Mouse (Mus musculus) midbrain, postnatal 0 days (tissue): ENCODE results near the gene Il2ra. TPM values are rescaled to one million over a fixed set of nuclear protein-coding genes. Genes with fewer than 3 reads are reported as not detected.

Source experiments
- ATAC-seq: fragments of 200-750 bp; cut with Nextera tagmentation; 2 replicates; pipeline ENCODE4 v1.8.0; 2017; ENCODE audit warnings: moderate number of reproducible peaks, mild to moderate bottlenecking, moderate TSS enrichment, moderate library complexity; ENCODE audit not compliant: low FRiP score
- DNase-seq: peaks from one replicate; pipeline ENCODE4 v3.0.0-alpha.2; 2015; ENCODE audit warnings: low spot score
- H3K27ac ChIP-seq: fragments of 300-500 bp; sonication (generic); 2 replicates; pipeline ENCODE4 v1.5.1; 2014; ENCODE audit warnings: low read depth, mild to moderate bottlenecking, low read length, mixed read lengths
- H3K27me3 ChIP-seq: fragments of 300-500 bp; sonication (generic); 2 replicates; pipeline ENCODE4 v1.6.1; 2014; ENCODE audit warnings: low read length, control low read depth, mixed read lengths; ENCODE audit not compliant: insufficient read depth
- H3K36me3 ChIP-seq: fragments of 300-500 bp; sonication (generic); 2 replicates; pipeline ENCODE4 v1.6.1; 2014; ENCODE audit warnings: low read length, control low read depth, mixed read lengths; ENCODE audit not compliant: insufficient read depth
- H3K4me1 ChIP-seq: fragments of 300-500 bp; sonication (generic); 2 replicates; pipeline ENCODE4 v1.6.1; 2014; ENCODE audit warnings: mild to moderate bottlenecking, control low read depth, antibody characterized with exemption, low read length, mixed read lengths; ENCODE audit not compliant: insufficient read depth
- H3K4me2 ChIP-seq: fragments of 300-500 bp; sonication (generic); 2 replicates; pipeline ENCODE4 v1.6.1; 2014; ENCODE audit warnings: low read depth, mild to moderate bottlenecking, low read length, mixed read lengths; ENCODE audit not compliant: poor library complexity, severe bottlenecking
- H3K4me3 ChIP-seq: fragments of 300-500 bp; sonication (generic); 2 replicates; pipeline ENCODE4 v1.5.1; 2014; ENCODE audit warnings: low read depth, mild to moderate bottlenecking, low read length, moderate library complexity
- H3K9ac ChIP-seq: fragments of 300-500 bp; sonication (generic); replicated peaks from 2 replicates; pipeline ENCODE4 v1.6.1; 2014; ENCODE audit warnings: mild to moderate bottlenecking, low read length, moderate library complexity, mixed read lengths; ENCODE audit not compliant: poor library complexity, severe bottlenecking
- H3K9me3 ChIP-seq: fragments of 300-500 bp; sonication (generic); 2 replicates; pipeline ENCODE4 v1.6.1; 2016; ENCODE audit warnings: low read length, control low read depth
- CTCF ChIP-seq: IDR thresholded peaks from 2 replicates; pipeline ENCODE4 v1.5.1; 2016; ENCODE audit warnings: antibody characterized with exemption, mild to moderate bottlenecking
- WGBS: fragments of 180-500 bp; shearing (Covaris S2); extraction: QIAGEN DNeasy Blood & Tissue Kit; methylation state at CpG from one replicate; pipeline ENCODE4 v1.1.7; 2014; 5-methylcytosine and 5-hydroxymethylcytosine counted together
- polyA plus RNA-seq: library from polyadenylated mRNA; unstranded; fragments of >200 nt; fragmentation: Nextera tagmentation; extraction: Ambion mirVana; gene quantifications from 2 replicates; pipeline ENCODE4 v1.2.1, GENCODE M21; 2015
- total RNA-seq: library from RNA; depleted of rRNA; stranded (reverse); fragments of >200 nt; gene quantifications from 2 replicates; pipeline ENCODE4 v1.2.3, GENCODE M21; 2014

Il2ra gene
- total and polyA plus RNA-seq, 2 experiments from 2014 or later: not detected

DNA sequence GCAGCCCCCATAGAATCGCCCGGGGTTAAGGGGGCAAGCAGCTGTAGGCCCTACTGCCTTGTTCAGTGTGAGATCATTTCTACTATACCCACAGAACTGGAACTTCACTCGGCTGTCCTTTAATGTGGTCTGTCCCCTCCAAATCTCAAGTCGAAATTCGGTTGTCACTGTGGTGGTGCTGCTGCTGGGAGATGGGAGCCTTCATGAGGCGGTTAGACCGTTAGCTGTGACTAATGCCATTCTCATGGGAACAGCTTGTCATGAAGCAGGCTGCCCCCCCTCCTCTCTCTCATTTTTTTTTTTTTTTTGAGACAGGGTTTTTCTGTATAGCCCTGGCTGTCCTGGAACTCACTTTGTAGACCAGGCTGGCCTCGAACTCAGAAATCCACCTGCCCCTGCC, 19.4 kb upstream of the Il2ra start:
- no peak overlapping the region for H3K27ac ChIP-seq
- DNase-seq: no peak
- H3K9ac ChIP-seq: no peak overlapping the region
- H3K4me3 ChIP-seq: no peak overlapping the region
- H3K9me3 ChIP-seq: no peaks in the 10 kb centered on the region
- H3K36me3 ChIP-seq: no peaks in the 10 kb centered on the region
- H3K4me2 ChIP-seq: no peak overlapping the region
- TF ChIP-seq CTCF: no peak
- 89% methylated on average over 8 of the region's 8 CpGs for WGBS
- H3K27me3 ChIP-seq: no peaks in the 10 kb centered on the region
- H3K4me1 ChIP-seq: no peaks in the 10 kb centered on the region
- no peak for ATAC-seq

GRCm38 (mm10) chr2:11623726-11624125, 18.9 kb upstream of the Il2ra start:
- H3K4me1 ChIP-seq: no peaks in the 10 kb centered on the region
- 90% methylated on average over 2 of the region's 2 CpGs for WGBS
- H3K4me2 ChIP-seq: no peak overlapping the region
- no peak overlapping the region for H3K9ac ChIP-seq
- no peaks in the 10 kb centered on the region for H3K36me3 ChIP-seq
- H3K9me3 ChIP-seq: no peaks in the 10 kb centered on the region
- DNase-seq: no peak
- no peak overlapping the region for H3K27ac ChIP-seq
- TF ChIP-seq CTCF: no peak
- ATAC-seq: no peak
- no peak overlapping the region for H3K4me3 ChIP-seq
- no peaks in the 10 kb centered on the region for H3K27me3 ChIP-seq

DNA sequence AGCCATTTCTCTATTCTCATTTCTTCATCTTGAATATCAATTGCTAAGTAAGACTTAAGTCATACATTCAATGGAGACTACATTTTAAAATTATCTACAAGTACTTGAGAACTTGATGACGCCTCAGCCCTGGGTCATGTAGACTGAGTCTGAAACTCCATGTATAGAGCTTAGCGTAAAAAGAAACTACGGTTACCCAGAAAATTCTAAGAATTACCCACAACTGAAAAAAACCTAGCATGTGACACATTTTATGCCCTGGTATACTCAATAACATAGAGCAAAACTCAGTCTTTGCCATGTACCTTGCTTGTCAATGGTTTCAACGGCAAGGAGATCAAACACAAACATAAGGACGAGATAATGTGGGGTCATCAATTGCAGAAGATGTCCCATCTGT, 16.7 kb upstream of the Il2ra start, which contains the start of gene Gm17490:
Gene Gm17490 (minus strand): TSS at position 375 of the 400 bp plus-strand sequence.
- WGBS: 93% methylated on average over 5 of the region's 5 CpGs
- H3K36me3 ChIP-seq: no peaks in the 10 kb centered on the region
- TF ChIP-seq CTCF: no peak
- H3K4me2 ChIP-seq: no peak within 1 kb of the TSS
- H3K9me3 ChIP-seq: no peaks in the 10 kb centered on the region
- H3K27ac ChIP-seq: no peak within 1 kb of the TSS
- ATAC-seq: no peak
- no peaks in the 10 kb centered on the region for H3K27me3 ChIP-seq
- DNase-seq: no peak
- no peak within 1 kb of the TSS for H3K9ac ChIP-seq
- no peaks in the 10 kb centered on the region for H3K4me1 ChIP-seq
- no peak within 1 kb of the TSS for H3K4me3 ChIP-seq

GRCm38 (mm10) chr2:11635035-11635434, 7.6 kb upstream of the Il2ra start:
- no peak overlapping the region for H3K9ac ChIP-seq
- H3K4me1 ChIP-seq: no peaks in the 10 kb centered on the region
- no peaks in the 10 kb centered on the region for H3K36me3 ChIP-seq
- no peak overlapping the region for H3K4me2 ChIP-seq
- 89% methylated on average over 6 of the region's 6 CpGs for WGBS
- no peak overlapping the region for H3K4me3 ChIP-seq
- TF ChIP-seq CTCF: no peak
- ATAC-seq (no peak), DNase-seq (no peak)
- no peak overlapping the region for H3K27ac ChIP-seq
- no peaks in the 10 kb centered on the region for H3K9me3 ChIP-seq
- no peaks in the 10 kb centered on the region for H3K27me3 ChIP-seq

GRCm38 (mm10) chr2:11635471-11636137, 7.0 kb upstream of the Il2ra start:
- ATAC-seq (no peak), DNase-seq (no peak)
- no peaks in the 10 kb centered on the region for H3K36me3 ChIP-seq
- H3K4me2 ChIP-seq: no peak overlapping the region
- H3K4me1 ChIP-seq: no peaks in the 10 kb centered on the region
- TF ChIP-seq CTCF: no peak
- 91% methylated on average over 5 of the region's 5 CpGs for WGBS
- no peak overlapping the region for H3K4me3 ChIP-seq
- H3K27me3 ChIP-seq: no peaks in the 10 kb centered on the region
- no peak overlapping the region for H3K9ac ChIP-seq
- no peak overlapping the region for H3K27ac ChIP-seq
- no peaks in the 10 kb centered on the region for H3K9me3 ChIP-seq

DNA sequence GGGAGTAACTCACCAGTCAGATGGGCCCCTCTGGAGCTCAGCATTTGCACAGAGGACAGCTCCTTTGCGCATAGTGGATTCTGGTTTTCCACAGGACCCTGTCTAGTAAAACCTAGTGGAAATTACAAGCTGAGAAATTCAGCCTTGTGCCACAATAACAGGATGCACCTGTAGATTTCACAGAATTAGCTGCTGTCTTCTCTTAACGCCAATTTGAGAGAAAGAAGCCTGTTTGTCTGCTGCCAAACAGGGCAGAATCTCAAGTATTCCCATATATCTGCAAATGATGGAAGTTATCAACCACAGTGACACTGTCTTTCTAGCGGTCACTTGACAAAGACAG, 6.5 kb upstream of the Il2ra start:
- DNase-seq: no peak
- no peak overlapping the region for H3K4me3 ChIP-seq
- no peaks in the 10 kb centered on the region for H3K9me3 ChIP-seq
- no peak overlapping the region for H3K27ac ChIP-seq
- no peaks in the 10 kb centered on the region for H3K4me1 ChIP-seq
- H3K4me2 ChIP-seq: no peak overlapping the region
- H3K36me3 ChIP-seq: no peaks in the 10 kb centered on the region
- 82% methylated on average over 3 of the region's 3 CpGs for WGBS
- TF ChIP-seq CTCF: no peak
- no peak for ATAC-seq
- H3K9ac ChIP-seq: no peak overlapping the region
- H3K27me3 ChIP-seq: no peaks in the 10 kb centered on the region
